Mouse (Mus musculus): ENCODE measurements around the gene Golga4.
"Not testable (repeated sequence)": the region's sequence is repeated elsewhere in the genome, so short reads cannot be mapped to it uniquely, and the experiment has no call there.

The Golga4 gene

GRCm38 (mm10) chr9:118587115-118587514 is 81.0 kb downstream of the Golga4 start:
- no peak for DNase-seq (ENCODE audit: low spot score in 2 of 2)

DNA sequence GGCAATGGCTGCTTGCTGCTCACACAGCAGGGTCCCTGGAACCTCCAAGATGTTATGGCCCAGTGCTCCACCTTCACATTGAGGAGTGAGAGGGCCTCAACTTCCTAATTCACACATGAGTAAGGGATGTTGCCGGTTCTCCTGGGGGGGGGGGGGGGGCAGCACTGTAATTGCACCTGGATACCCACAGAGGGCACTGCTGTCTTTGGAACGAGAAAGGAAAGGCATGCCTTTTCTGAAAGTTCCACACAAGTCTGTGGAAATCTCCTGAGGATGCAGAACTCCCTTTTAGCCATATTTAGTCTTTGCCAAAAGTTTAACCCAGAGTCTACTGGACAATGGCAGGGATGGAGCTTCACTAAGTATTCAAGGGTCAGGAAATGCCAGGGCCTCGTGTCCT is 83.2 kb downstream of the Golga4 start:
- DNase-seq (ENCODE audit: low spot score in 2 of 2) = no peak

DNA sequence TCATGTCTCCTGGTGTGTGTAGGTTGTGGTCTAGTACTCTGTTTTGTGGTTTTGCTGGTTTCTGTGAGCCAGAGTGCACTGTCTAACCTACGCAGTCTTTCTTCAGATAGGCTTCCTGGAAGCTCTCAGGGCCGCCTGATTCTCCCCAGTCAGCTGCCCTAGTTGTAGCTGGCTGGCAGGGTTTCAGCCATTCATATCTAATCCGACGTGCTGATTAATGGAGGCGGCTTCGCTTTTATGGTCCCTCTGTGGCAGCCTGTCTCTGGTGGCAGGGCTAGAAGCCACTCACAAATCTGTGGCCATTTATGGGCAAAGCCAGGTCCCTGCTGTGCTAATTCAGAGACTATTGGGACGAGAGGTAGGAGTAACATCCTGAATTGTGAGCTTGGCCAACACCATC is 84.2 kb downstream of the Golga4 start:
- DNase-seq (ENCODE audit: low spot score in 2 of 2) = no peak

DNA sequence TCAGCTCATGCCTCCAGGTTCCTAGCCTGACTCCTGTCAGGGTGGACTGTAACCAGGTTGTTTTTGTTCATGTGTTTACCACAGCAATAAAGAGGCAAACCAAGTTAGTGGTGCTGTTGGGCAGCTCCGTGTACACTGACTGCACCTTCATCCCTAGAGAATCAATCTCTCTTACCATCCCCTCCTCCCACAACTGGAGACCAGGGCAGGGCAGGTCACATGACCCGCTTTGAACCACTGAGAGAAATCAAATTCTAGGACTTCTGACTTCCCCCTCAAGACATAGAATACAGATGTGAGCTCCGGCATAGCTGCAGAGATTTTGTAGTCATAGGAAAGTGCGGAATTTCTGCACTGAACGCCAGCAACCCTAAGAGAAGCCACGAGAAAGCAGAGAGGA is 85.6 kb downstream of the Golga4 start:
- no peak for DNase-seq (ENCODE audit: low spot score in 2 of 2)

DNA sequence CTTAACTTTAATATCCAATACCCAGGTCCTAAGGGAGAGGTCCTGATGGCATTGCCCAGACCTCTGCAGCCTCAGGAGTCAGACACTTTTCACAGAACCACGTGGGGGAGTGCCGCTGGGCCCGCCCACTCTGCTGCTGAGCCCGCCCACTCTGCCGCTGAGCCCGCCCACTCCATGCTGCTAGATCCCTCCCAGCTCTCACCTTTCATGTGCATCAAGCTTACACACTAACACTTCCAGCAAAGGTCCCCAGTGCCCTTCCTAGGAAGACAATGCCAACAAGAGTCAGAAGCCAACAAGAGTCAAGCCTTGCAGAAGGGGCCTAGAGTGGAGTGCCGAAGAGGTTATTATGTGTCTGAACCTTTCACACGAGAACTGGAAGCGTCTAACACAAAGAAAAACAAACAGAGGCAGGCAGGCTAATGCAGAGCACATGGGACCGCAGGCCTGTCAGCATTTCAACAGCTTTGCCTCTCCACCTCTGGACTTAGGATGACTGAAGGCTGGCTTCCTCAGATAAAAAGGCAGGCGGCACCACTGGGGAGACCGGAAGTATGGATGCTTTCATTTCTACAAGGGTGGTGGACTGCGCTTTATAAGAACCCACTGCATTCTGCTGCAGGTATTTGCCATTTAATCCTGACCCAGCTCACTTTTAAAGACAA is 86.7 kb downstream of the Golga4 start:
- DNase-seq (ENCODE audit: low spot score in 2 of 2) = peak in 1 of 2 experiments; percentile 39

DNA sequence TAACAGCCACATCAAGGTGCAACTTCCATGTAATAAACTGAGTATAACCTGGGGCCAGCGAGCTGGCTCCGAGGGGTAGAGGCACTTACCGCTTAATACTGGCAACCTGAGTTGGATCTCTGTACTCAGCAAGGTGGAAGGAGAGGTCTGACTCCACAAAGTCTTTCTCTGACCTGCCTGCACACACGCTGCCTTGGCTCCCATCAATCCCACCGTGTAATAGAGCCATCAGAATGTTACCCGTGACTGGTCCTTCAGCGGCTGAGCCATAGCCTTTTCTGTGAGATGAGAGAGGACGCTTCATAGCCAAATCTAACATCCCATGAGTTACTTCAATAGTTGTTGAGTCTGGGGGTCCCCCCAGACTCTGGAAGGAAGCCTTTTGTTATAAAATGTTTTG is 87.4 kb downstream of the Golga4 start:
- no peak for DNase-seq (ENCODE audit: low spot score in 2 of 2)

DNA sequence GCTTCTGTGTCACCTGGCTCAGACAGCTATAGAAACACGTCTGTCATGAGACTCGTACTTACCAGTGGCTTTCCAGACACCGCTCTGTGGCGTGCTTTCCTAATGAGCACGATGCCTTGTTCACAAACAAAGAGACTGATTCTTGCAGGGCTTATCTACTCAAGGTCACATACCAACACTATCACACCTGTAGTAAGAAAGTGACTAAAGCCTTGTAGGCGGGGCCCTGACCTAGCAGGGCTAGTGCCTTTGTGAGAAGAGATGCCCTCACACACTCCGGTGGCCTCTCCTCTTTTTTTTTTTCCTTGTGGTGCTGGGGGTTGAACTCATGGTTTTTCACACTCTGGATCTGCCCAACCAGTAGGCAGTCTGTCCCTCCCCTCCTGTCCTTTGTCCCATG is 90.7 kb downstream of the Golga4 start:
- DNase-seq (ENCODE audit: low spot score in 2 of 2) = no peak

DNA sequence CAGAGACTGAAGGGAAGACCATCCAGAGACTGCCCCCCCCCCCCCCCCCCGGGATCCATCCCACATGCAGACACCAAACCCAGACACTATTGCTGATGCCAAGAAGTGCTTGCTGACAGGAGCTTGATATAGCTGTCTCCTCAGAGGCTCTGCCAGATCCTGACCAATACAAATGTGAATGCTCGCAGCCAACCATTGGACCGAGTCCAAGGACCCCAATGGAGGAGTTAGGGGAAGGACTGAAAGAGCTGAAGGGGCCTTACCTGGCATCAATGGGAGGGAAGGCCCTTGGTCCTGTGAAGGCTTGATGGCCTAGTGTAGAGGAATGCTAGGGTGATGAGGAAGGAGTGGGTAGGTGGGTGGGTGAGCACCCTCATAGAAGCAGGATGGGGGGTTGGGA is 94.3 kb downstream of the Golga4 start:
- not testable (repeated sequence) for DNase-seq (ENCODE audit: low spot score in 2 of 2)

GRCm38 (mm10) chr9:118602576-118602975 is 96.5 kb downstream of the Golga4 start:
- no peak for DNase-seq (ENCODE audit: low spot score in 2 of 2)

DNA sequence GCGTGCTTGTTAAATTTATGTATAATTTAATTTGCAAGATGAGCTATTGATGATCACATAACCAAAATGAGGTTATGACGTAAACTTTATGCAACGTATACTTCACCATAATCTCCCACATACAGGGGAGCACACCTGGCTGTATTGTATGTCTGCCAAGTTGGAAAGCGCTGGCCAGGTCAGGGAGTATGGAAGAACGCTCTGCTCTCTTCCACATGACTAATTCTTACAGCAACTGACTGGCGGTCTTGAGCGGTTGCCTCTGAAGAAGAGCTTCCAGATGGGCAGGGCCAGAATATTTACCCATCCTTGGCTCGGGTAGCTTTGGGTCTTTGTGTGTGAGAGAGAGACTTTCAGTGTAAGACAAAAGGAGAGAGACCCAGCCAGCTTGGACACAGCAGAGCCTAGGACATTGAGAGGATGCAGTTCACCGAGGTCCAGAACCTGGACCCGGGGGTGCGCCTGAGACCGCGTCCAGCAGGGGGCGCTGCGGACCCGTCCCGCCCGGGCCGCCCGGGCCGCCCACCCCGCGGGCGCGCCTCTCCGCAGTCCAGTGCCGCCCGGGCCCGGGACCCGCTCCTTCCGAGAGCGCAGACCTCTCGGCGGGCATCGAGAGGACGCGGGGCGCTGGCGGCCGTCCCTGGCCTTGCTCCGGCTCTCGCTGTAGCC is 100.2 kb downstream of the Golga4 start, which contains the start of gene Itga9:
TSS of gene Itga9 (plus strand) at position 543 of the 669 bp plus-strand sequence.
- DNase-seq (ENCODE audit: low spot score in 2 of 2) = peak; percentile 73 to 84

GRCm38 (mm10) chr9:118606817-118607371 is 100.8 kb downstream of the Golga4 start:
- peak; percentile 22 to 28 for DNase-seq (ENCODE audit: low spot score in 2 of 2)

DNA sequence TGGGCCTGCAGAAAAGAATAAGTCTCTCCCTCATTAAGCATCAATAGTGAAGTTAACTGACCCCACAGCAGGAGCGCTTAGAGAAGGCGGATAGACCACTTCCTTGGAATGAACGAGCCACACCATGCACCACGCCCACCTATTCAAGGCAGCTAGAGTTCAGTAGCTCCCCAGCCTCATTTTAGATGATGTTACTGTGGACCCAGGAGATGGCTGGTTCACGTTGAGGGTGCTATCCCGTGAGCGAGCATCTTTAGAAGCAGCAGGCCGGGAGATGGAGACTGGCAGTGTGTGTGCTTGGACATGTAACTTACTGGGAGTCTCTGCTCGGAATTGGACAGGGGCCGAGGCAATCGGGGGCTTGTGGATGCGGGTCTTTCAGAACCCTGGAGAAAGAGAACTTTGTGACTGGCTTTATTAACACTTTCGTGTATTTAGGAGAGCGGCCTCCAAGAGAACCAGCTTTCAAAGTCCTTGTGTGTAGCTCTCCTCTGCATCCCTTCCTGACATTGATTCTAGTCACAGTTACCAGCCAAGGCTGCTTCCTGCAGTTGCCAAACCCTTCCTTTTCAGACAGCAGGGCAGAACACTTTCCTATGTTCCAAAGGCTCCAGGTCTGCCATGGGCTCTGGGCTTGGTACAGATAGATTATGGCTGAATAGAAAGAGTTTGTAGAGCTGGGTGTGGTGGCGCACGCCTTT is 101.8 kb downstream of the Golga4 start:
- DNase-seq (ENCODE audit: low spot score in 2 of 2) = no peak

DNA sequence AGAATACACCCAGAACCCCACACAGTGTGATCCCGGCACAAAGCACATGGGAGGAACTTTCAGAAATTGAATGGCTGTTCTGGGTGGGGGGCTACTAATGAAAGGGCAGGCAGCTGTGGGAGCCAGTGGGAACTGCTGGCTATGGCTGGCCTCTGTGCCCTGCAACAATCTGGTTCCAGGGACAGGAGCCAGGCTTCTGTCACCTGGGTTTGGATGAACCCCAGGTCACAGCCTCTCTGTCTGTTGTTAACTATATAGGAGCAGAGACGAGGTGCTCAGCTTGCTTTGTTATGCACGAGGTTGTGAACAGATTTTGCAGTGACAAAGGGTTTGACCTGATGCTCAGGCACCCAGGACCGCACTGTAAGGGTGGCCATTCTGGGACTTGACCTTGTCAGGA is 102.5 kb downstream of the Golga4 start:
- no peak for DNase-seq (ENCODE audit: low spot score in 2 of 2)

DNA sequence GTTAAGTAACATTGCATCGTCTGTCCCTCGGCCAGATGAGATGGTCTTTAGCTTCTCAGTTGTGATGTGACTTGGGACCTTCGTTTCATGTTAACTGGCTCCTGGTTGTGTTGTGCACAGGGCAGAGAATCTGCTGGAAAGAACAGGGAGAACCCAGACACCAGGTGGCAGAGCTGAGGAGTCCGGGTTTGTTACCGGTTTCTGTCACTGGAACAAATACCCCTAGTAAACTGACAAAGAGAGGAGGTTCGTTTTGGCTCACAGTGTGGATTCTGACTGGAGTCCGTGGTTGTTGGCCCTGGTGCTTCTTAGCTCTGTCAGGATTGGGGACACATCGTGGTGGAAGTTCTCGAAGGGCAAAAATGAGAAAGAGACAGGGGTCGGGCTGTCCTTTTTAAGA is 104.0 kb downstream of the Golga4 start:
- peak in 1 of 2 experiments; percentile 36 for DNase-seq (ENCODE audit: low spot score in 2 of 2)

DNA sequence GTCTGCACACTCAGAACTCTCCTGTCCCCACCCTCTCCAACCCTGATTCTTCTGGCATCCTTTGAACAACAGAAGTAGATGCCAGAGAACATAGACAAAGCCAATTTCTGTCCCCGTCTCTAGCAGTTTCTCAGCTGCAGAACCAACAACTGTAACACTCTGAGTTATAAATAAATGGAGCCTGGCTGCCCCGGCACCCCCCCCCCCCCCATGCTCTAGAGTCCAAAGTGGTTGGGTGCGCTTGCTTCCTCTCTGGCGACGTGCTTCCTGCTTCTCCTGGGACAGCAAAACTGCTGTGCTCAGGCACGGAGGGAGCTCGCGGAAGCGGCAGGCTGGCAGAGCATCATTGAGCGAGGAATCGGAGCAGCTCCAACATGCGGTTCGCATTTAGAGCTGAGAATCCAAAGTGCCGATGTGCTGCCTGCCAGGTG is 105.1 kb downstream of the Golga4 start:
- DNase-seq (ENCODE audit: low spot score in 2 of 2) = no peak

DNA sequence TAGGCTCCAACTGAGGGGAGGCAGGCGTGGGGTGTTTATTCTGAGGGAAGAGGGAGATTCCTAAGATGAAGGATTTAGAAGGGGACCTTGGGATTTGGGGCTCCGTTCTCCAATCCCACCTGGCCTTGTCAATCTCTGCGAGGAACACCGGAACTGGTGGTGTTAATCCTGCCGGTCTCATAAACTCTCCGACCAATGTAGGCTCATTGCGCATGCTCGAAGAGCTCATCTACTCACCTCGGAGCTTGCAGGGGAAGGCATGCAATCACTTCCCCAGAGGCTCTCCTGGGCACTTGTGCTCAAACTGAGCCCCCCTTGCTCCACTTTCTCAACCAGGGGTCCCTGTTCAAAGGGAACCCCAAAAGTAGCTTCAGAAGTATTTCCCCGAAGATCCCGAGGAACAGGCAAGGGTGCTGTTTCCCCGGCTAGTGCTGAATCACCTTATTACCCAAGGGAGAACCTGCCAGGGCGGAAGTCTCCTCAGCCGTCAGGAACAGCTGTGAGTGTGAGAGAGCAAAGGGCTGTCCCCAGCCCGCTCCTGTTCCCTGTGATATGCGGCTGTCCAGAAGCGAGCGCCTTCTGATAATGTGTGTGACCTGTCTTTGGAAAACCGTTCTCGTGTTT is 106.0 kb downstream of the Golga4 start:
- DNase-seq (ENCODE audit: low spot score in 2 of 2) = no peak

GRCm38 (mm10) chr9:118617237-118617636 is 111.2 kb downstream of the Golga4 start:
- DNase-seq (ENCODE audit: low spot score in 2 of 2) = no peak

GRCm38 (mm10) chr9:118618732-118619250 is 112.7 kb downstream of the Golga4 start:
- DNase-seq (ENCODE audit: low spot score in 2 of 2) = no peak

- DNase-seq (ENCODE audit: low spot score in 2 of 2) = no peak
These were observed 114.7 kb downstream of the Golga4 start for GRCm38 (mm10) chr9:118620807-118621206.

GRCm38 (mm10) chr9:118621691-118622090 is 115.6 kb downstream of the Golga4 start:
- no peak for DNase-seq (ENCODE audit: low spot score in 2 of 2)

- no peak for DNase-seq (ENCODE audit: low spot score in 2 of 2)
These were observed 116.5 kb downstream of the Golga4 start for GRCm38 (mm10) chr9:118622376-118623166.
